Mouse (Mus musculus) brown adipose tissue, adult 24 weeks (tissue): Measurements from ENCODE around the gene Nck2. TPM values are rescaled to one million over a fixed set of nuclear protein-coding genes. Genes with fewer than 3 reads are reported as not detected.

ENCODE experiments used
- H3K27ac ChIP-seq: fragments of 200-500 bp; replicated peaks from 2 replicates; pipeline ENCODE4 v1.5.1; 2012; ENCODE audit warnings: low read depth, mild to moderate bottlenecking, low read length
- H3K4me1 ChIP-seq: fragments of 200-500 bp; 2 replicates; pipeline ENCODE4 v1.6.1; 2012; ENCODE audit warnings: low read length, mixed read lengths; ENCODE audit not compliant: control insufficient read depth, insufficient read depth, insufficient read length
- H3K4me3 ChIP-seq: fragments of 200-500 bp; 2 replicates; pipeline ENCODE4 v1.5.1; 2012; ENCODE audit warnings: low read depth, mild to moderate bottlenecking, low read length, moderate library complexity; ENCODE audit not compliant: insufficient read depth
- polyA plus RNA-seq: library from polyadenylated mRNA; stranded (reverse); fragments of >200 nt; gene quantifications from 2 replicates; pipeline ENCODE4 v1.2.4, GENCODE M21; 2012; ENCODE audit not compliant: missing spikeins, insufficient read depth, insufficient read length

Nck2 gene
- polyA plus RNA-seq, 1 experiment: 4.7 TPM

DNA sequence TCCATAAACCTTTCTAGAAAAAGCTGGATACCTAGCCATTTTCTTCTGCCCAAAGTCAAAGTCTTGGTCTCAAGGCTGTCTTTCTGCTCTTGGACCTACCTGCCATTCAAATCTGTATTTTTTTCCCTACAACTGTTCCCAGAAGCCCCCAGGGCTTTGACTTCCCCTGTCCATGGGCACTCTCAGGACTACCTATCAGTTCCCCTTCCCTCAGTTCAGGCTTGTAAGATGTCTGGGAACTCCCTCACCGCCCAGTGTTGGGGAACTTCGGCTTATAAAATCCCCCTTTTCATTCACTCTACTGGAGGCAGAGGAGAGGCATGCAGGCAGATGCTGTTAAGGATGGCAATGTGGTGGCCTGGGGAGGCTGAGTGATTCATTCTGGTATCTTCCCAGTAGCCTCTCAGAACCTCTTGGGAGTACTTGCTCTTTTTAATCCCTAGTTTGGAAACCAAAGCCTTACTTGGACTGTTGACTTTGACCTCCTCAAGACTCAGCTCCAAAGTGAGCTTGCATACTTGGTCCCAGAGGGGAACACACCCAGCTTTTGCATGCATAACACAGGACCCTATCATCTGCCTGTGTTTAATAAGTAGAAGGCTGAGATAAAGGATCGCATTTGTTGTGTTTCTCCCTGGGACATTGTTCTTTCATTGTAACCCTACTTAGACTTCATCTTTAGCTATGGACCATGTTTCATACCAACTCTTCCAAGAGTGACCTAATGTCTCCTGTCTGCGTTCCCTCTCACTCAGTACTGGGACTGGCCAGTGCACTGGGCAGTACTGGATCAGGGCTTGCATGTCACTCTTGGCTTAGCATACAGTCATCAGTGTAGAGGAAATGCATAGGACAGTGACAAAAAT, 27.0 kb downstream of the Nck2 start:
- peaks cover 57% of the 10 kb centered on the region for H3K4me1 ChIP-seq
- 0 out of 2 replicates have a peak overlapping the region, but pooled peaks have one; percentile 1 for H3K27ac ChIP-seq
- H3K4me3 ChIP-seq: no peak overlapping the region

- Histone ChIP-seq H3K27ac (0 out of 2 replicates have a peak overlapping the region, but pooled peaks have one; percentile 1), H3K4me1 (peaks cover 55% of the 10 kb centered on the region), H3K4me3 (no peak overlapping the region)
These were observed 27.8 kb downstream of the Nck2 start for GRCm38 (mm10) chr1:43472046-43472649.

DNA sequence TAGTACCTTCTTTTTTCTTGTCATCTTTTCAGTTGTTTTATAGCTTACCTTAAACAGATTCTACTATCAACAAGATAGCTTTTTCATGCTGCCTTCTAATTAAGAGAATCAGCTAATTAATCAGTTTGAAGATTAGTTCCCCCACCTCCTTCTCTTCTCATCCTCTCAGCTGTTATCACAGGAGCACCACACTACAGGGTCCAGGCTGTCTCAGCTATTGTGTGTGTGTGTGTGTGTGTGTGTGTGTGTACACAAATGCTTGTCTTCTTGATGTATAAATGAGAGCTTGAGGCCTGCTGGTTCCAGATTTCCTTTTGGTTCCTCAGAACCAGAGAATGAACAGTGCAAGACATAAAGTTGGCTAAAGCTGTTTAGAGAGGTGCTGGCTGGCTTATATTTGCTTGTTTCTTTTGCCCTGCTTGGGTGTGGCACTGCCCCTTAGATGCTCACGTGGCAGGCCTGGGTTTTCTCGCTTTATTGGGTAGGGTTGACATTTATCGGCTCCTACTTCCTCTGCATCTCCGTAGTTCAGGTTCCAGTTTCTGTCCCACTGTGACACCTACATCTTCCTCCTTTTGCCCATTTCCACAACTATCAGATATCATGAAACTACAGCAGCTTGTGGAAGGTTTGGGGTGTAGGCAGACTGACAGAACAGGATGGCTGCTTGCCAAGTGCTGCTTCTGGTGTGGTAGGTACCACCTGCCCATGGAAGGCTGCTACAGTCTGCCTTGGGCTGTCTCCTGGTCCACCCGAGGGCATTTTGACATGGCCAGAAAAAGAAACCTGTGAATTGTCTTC, 29.6 kb downstream of the Nck2 start:
- Histone ChIP-seq H3K27ac (peak overlapping the region; percentile 64), H3K4me3 (no peak overlapping the region), H3K4me1 (peaks cover 40% of the 10 kb centered on the region)

- Histone ChIP-seq H3K27ac (peak overlapping the region; percentile 64), H3K4me1 (peaks cover 40% of the 10 kb centered on the region), H3K4me3 (no peak overlapping the region)
These were observed 30.4 kb downstream of the Nck2 start for GRCm38 (mm10) chr1:43474535-43475409.

GRCm38 (mm10) chr1:43477954-43478353, 33.6 kb downstream of the Nck2 start:
- H3K27ac ChIP-seq: no peak overlapping the region
- H3K4me3 ChIP-seq: no peak overlapping the region
- H3K4me1 ChIP-seq: peaks cover 29% of the 10 kb centered on the region

- Histone ChIP-seq H3K4me1 (peaks cover 28% of the 10 kb centered on the region), H3K27ac (no peak overlapping the region), H3K4me3 (no peak overlapping the region)
These were observed 40.8 kb downstream of the Nck2 start for GRCm38 (mm10) chr1:43485204-43485603.

- no peak overlapping the region for H3K4me3 ChIP-seq
- H3K27ac ChIP-seq: no peak overlapping the region
- H3K4me1 ChIP-seq: peaks cover 28% of the 10 kb centered on the region
These were observed 42.1 kb downstream of the Nck2 start for GRCm38 (mm10) chr1:43486500-43486899.

GRCm38 (mm10) chr1:43486956-43487722, 42.8 kb downstream of the Nck2 start:
- Histone ChIP-seq H3K4me3 (no peak overlapping the region), H3K4me1 (peaks cover 26% of the 10 kb centered on the region), H3K27ac (no peak overlapping the region)

DNA sequence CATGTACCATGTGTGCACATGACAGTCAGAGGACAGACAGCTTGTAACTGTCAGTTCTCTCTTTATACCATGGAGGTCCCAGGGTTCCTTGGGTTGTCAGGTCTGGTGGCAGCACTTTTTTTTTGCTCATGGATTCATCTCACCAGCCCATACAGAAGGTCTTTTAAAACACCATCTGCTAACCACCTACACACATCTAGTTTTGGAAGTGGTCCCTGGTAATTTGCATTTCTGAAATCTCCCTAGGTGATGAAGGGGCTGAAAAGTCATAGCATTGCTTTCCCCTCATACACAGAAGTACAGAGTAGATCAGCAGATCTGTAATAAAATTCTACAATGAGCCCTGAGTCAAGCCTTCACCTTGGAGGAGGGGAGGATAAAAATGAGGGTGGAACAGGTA, 44.9 kb downstream of the Nck2 start:
- Histone ChIP-seq H3K4me3 (no peak overlapping the region), H3K27ac (no peak overlapping the region), H3K4me1 (peaks cover 22% of the 10 kb centered on the region)

- H3K27ac ChIP-seq: no peak overlapping the region
- peaks cover 17% of the 10 kb centered on the region for H3K4me1 ChIP-seq
- no peak overlapping the region for H3K4me3 ChIP-seq
These were observed 47.3 kb downstream of the Nck2 start for GRCm38 (mm10) chr1:43491506-43492269.

DNA sequence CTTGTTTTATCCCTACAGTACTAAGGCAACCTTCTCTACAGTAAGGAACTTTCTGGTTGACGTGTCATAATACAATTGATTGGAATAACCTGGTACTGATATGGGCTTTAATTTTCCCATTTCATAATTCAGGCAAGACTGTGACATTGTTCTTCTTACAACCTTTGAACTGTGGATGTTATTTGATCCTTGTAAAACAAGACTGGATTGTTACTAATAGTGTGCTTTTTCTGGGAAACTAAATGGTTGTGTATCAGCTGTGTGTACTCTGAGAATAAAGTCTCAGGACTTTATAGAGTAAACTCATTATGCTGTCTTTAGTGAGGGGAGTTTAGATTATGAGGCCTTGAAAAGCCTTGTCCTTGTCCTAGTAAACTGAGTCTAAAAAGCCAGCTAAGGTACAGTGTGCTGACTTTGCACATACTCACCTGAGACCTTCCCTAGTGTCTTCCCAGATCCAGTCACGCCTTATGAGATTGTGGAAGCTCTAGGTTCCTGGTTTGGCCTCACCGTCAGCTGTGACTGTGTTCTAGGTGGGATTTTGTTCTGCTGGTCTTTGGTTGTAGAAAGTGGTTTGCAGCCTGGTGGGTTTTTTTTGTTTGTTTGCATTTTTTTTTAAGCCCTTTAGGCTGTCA, 48.5 kb downstream of the Nck2 start:
- no peak overlapping the region for H3K27ac ChIP-seq
- no peak overlapping the region for H3K4me3 ChIP-seq

DNA sequence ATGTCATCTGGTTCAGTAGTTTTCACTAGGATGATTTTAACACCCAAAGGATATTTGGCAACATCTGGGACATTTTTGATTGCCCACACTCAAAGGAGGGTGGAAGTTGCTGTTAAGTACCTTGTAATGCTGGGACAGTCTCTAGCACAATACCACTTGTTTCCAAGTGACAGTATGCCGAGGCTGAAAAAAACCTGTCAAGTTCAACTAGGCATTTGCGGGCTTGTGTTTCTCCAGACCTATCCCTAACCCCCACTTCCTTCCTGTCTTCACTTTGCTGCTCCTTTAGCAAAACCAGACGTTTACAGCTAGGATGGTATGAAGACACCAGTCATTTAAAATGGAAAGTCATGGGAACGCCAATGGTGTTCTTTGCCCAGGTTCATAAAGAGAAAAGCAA, 51.7 kb downstream of the Nck2 start:
- Histone ChIP-seq H3K4me3 (no peak overlapping the region), H3K4me1 (peaks cover 14% of the 10 kb centered on the region), H3K27ac (no peak overlapping the region)

More for the DNA sequence above, 48.5 kb downstream of the Nck2 start:
- peaks cover 19% of the 10 kb centered on the region for H3K4me1 ChIP-seq

GRCm38 (mm10) chr1:43496993-43497392, 52.6 kb downstream of the Nck2 start:
- Histone ChIP-seq H3K4me3 (no peak overlapping the region), H3K27ac (no peak overlapping the region), H3K4me1 (peaks cover 18% of the 10 kb centered on the region)
